Mouse (Mus musculus) limb, embryonic 14.5 days (tissue): ENCODE measurements around the gene Cdhr2. TPM values are rescaled to one million over a fixed set of nuclear protein-coding genes. Genes with fewer than 3 reads are reported as not detected.

ENCODE experiments used
- ATAC-seq: fragments of 200-750 bp; cut with Nextera tagmentation; 2 replicates; pipeline ENCODE4 v1.8.0; 2017; ENCODE audit warnings: low read depth, moderate number of reproducible peaks, moderate TSS enrichment; ENCODE audit not compliant: low FRiP score
- DNase-seq: peaks from one replicate; pipeline ENCODE4 v3.0.0-alpha.2; 2015; ENCODE audit warnings: low spot score
- H3K27ac ChIP-seq: fragments of 300-500 bp; sonication (generic); replicated peaks from 2 replicates; pipeline ENCODE4 v1.5.1; 2014; ENCODE audit warnings: low read depth, mild to moderate bottlenecking, low read length, moderate library complexity, mixed read lengths
- H3K27me3 ChIP-seq: fragments of 300-500 bp; sonication (generic); 2 replicates; pipeline ENCODE4 v1.6.1; 2014; ENCODE audit warnings: low read length, mixed read lengths; ENCODE audit not compliant: control insufficient read depth, insufficient read depth
- H3K36me3 ChIP-seq: fragments of 300-500 bp; sonication (generic); 2 replicates; pipeline ENCODE4 v1.6.1; 2014; ENCODE audit warnings: mild to moderate bottlenecking, low read length, moderate library complexity, mixed read lengths; ENCODE audit not compliant: control insufficient read depth, insufficient read depth
- H3K4me1 ChIP-seq: fragments of 300-500 bp; sonication (generic); 2 replicates; pipeline ENCODE4 v1.6.1; 2014; ENCODE audit warnings: antibody characterized with exemption, low read length, mixed read lengths; ENCODE audit not compliant: control insufficient read depth, insufficient read depth
- H3K4me2 ChIP-seq: fragments of 300-500 bp; sonication (generic); replicated peaks from 2 replicates; pipeline ENCODE4 v1.6.1; 2014; ENCODE audit warnings: low read depth, mild to moderate bottlenecking, low read length, moderate library complexity; ENCODE audit not compliant: severe bottlenecking
- H3K4me3 ChIP-seq: fragments of 300-500 bp; sonication (generic); replicated peaks from 2 replicates; pipeline ENCODE4 v1.5.1; 2014; ENCODE audit warnings: low read length
- H3K9ac ChIP-seq: fragments of 300-500 bp; sonication (generic); 2 replicates; pipeline ENCODE4 v1.6.1; 2014; ENCODE audit warnings: mild to moderate bottlenecking, low read depth, low read length, moderate library complexity; ENCODE audit not compliant: severe bottlenecking
- H3K9me3 ChIP-seq: fragments of 300-500 bp; sonication (generic); 2 replicates; pipeline ENCODE4 v1.6.1; 2016; ENCODE audit warnings: low read length; ENCODE audit not compliant: control insufficient read depth
- POLR2A ChIP-seq: fragments of 200-500 bp; IDR thresholded peaks from 2 replicates; pipeline ENCODE4 v1.8.0; 2012; ENCODE audit warnings: inconsistent platforms, mild to moderate bottlenecking, moderate library complexity, borderline replicate concordance; ENCODE audit not compliant: insufficient read depth, insufficient read length; ENCODE audit errors: extremely low read depth
- WGBS: fragments of 180-500 bp; shearing (Covaris S2); extraction: QIAGEN DNeasy Blood & Tissue Kit; methylation state at CpG from one replicate; pipeline ENCODE4 v1.1.7; 2014; 5-methylcytosine and 5-hydroxymethylcytosine counted together
- polyA plus RNA-seq, 2 experiments: library from polyadenylated mRNA; depleted of rRNA in 1 of 2; stranded (reverse) in 1 of 2; unstranded in 1 of 2; fragments of >200 nt; fragmentation: Nextera tagmentation in 1 of 2; extraction: Ambion mirVana in 1 of 2; gene quantifications; 2 replicates each; pipeline versions ENCODE4 v1.2.1 to v1.2.3; 2012 to 2014

Gene Cdhr2
- polyA plus RNA-seq, 2 experiments: 0.06 TPM

GRCm38 (mm10) chr13:54783235-54783634 lies 82.0 kb downstream of the Cdhr2 start:
- no peak for ATAC-seq
- H3K4me3 ChIP-seq: no peak overlapping the region
- no peak overlapping the region for H3K9ac ChIP-seq
- H3K27ac ChIP-seq: no peak overlapping the region
- TF ChIP-seq POLR2A: no peak
- no peaks in the 10 kb centered on the region for H3K27me3 ChIP-seq
- H3K4me1 ChIP-seq: no peaks in the 10 kb centered on the region
- H3K4me2 ChIP-seq: no peak overlapping the region
- H3K9me3 ChIP-seq: no peaks in the 10 kb centered on the region
- no peak for DNase-seq
- 45% methylated on average over 2 of the region's 2 CpGs for WGBS
- H3K36me3 ChIP-seq: no peaks in the 10 kb centered on the region

- Histone ChIP-seq H3K4me2 (no peak within 1 kb of the TSS), H3K4me3 (no peak within 1 kb of the TSS), H3K9ac (no peak within 1 kb of the TSS), H3K27me3 (no peaks in the 10 kb centered on the region), H3K36me3 (no peaks in the 10 kb centered on the region), H3K27ac (no peak within 1 kb of the TSS), H3K4me1 (no peaks in the 10 kb centered on the region), H3K9me3 (no peaks in the 10 kb centered on the region)
- TF ChIP-seq POLR2A: no peak
- DNase-seq (no peak), ATAC-seq (no peak)
- WGBS: 83% methylated on average over 4 of the region's 4 CpGs
These were observed 82.4 kb downstream of the Cdhr2 start, which contains the start of gene Eif4e1b for GRCm38 (mm10) chr13:54783698-54784097. Eif4e1b (plus strand) TSS chr13:54783998.

Other genes starting within 250 kb of the Cdhr2 start
- 48.4 and 48.9 TPM in 2 replicates for gene Thoc3, start 232.6 kb upstream of the Cdhr2 start, polyA plus RNA-seq (2012; rRNA removed)
- gene Thoc3, start 232.6 kb upstream of the Cdhr2 start, polyA plus RNA-seq (2014; fragmentation: Nextera tagmentation; extraction: Ambion mirVana): 118 and 122 TPM in 2 replicates
- gene Simc1, start 197.7 kb upstream of the Cdhr2 start, polyA plus RNA-seq (2012; rRNA removed): 21.0 and 25.0 TPM in 2 replicates
- gene Simc1, start 197.7 kb upstream of the Cdhr2 start, polyA plus RNA-seq (2014; fragmentation: Nextera tagmentation; extraction: Ambion mirVana): 13.8 and 14.8 TPM in 2 replicates
- gene 4833439L19Rik, start 136.0 kb upstream of the Cdhr2 start, polyA plus RNA-seq (2012; rRNA removed): 84.6 and 93.8 TPM in 2 replicates
- gene 4833439L19Rik, start 136.0 kb upstream of the Cdhr2 start, polyA plus RNA-seq (2014; fragmentation: Nextera tagmentation; extraction: Ambion mirVana): 125 and 139 TPM in 2 replicates
- 33.4 and 36.7 TPM in 2 replicates for gene Arl10, start 126.4 kb upstream of the Cdhr2 start, polyA plus RNA-seq (2012; rRNA removed)
- 22.1 and 27.4 TPM in 2 replicates for gene Arl10, start 126.4 kb upstream of the Cdhr2 start, polyA plus RNA-seq (2014; fragmentation: Nextera tagmentation; extraction: Ambion mirVana)
- gene Nop16, start 111.4 kb upstream of the Cdhr2 start, polyA plus RNA-seq (2012; rRNA removed): 38.6 and 61.9 TPM in 2 replicates
- 53.5 and 53.7 TPM in 2 replicates for gene Nop16, start 111.4 kb upstream of the Cdhr2 start, polyA plus RNA-seq (2014; fragmentation: Nextera tagmentation; extraction: Ambion mirVana)
- gene Higd2a, start 111.3 kb upstream of the Cdhr2 start, polyA plus RNA-seq (2012; rRNA removed): 116 and 135 TPM in 2 replicates
- 174 and 188 TPM in 2 replicates for gene Higd2a, start 111.3 kb upstream of the Cdhr2 start, polyA plus RNA-seq (2014; fragmentation: Nextera tagmentation; extraction: Ambion mirVana)
- gene Cltb, start 90.1 kb upstream of the Cdhr2 start, polyA plus RNA-seq (2012; rRNA removed): 23.7 and 26.5 TPM in 2 replicates
- gene Cltb, start 90.1 kb upstream of the Cdhr2 start, polyA plus RNA-seq (2014; fragmentation: Nextera tagmentation; extraction: Ambion mirVana): 44.2 and 45.5 TPM in 2 replicates
- 50.1 and 55.7 TPM in 2 replicates for gene Faf2, start 79.7 kb upstream of the Cdhr2 start, polyA plus RNA-seq (2012; rRNA removed)
- gene Faf2, start 79.7 kb upstream of the Cdhr2 start, polyA plus RNA-seq (2014; fragmentation: Nextera tagmentation; extraction: Ambion mirVana): 99.2 and 105 TPM in 2 replicates
- gene Rnf44, start 7.6 kb upstream of the Cdhr2 start, polyA plus RNA-seq (2012; rRNA removed): 118 and 194 TPM in 2 replicates
- gene Rnf44, start 7.6 kb upstream of the Cdhr2 start, polyA plus RNA-seq (2014; fragmentation: Nextera tagmentation; extraction: Ambion mirVana): 70.1 and 74.3 TPM in 2 replicates
- gene Gprin1, start 48.4 kb downstream of the Cdhr2 start, polyA plus RNA-seq (2012; rRNA removed): 0.70 and 0.87 TPM in 2 replicates
- 0.32 and 0.67 TPM in 2 replicates for gene Gprin1, start 48.4 kb downstream of the Cdhr2 start, polyA plus RNA-seq (2014; fragmentation: Nextera tagmentation; extraction: Ambion mirVana)
- gene Sncb, start 65.1 kb downstream of the Cdhr2 start, polyA plus RNA-seq (2012; rRNA removed): 0.30 TPM in 1 of 2 replicates, not detected in the other
- 0.40 TPM in 1 of 2 replicates, not detected in the other for gene Sncb, start 65.1 kb downstream of the Cdhr2 start, polyA plus RNA-seq (2014; fragmentation: Nextera tagmentation; extraction: Ambion mirVana)
- gene Eif4e1b, start 82.5 kb downstream of the Cdhr2 start, polyA plus RNA-seq (2012; rRNA removed): not detected in 2 replicates
- gene Eif4e1b, start 82.5 kb downstream of the Cdhr2 start, polyA plus RNA-seq (2014; fragmentation: Nextera tagmentation; extraction: Ambion mirVana): not detected in 2 replicates
- 2.0 and 2.6 TPM in 2 replicates for gene Tspan17, start 87.9 kb downstream of the Cdhr2 start, polyA plus RNA-seq (2012; rRNA removed)
- 4.4 TPM in 2 replicates for gene Tspan17, start 87.9 kb downstream of the Cdhr2 start, polyA plus RNA-seq (2014; fragmentation: Nextera tagmentation; extraction: Ambion mirVana)
- 3.3 and 3.9 TPM in 2 replicates for gene Unc5a, start 247.9 kb downstream of the Cdhr2 start, polyA plus RNA-seq (2012; rRNA removed)
- 1.2 and 2.2 TPM in 2 replicates for gene Unc5a, start 247.9 kb downstream of the Cdhr2 start, polyA plus RNA-seq (2014; fragmentation: Nextera tagmentation; extraction: Ambion mirVana)